Mouse (Mus musculus) erythroblast, embryonic 14.5 days (primary cell): ENCODE measurements around the gene Bche. TPM values are rescaled to one million over a fixed set of nuclear protein-coding genes. Genes with fewer than 3 reads are reported as not detected.
A peak's percentile ranks its signal among the peaks of the same experiment; 100 is the strongest.

Experiments used
- H3K27me3 ChIP-seq: 2 replicates; pipeline ENCODE4 v1.6.1; 2012; ENCODE audit warnings: inconsistent platforms; ENCODE audit not compliant: control insufficient read depth
- H3K36me3 ChIP-seq: 2 replicates; pipeline ENCODE4 v1.6.1; 2012; ENCODE audit warnings: mild to moderate bottlenecking, inconsistent platforms; ENCODE audit not compliant: control insufficient read depth
- H3K4me1 ChIP-seq: 2 replicates; pipeline ENCODE4 v1.6.1; 2012; ENCODE audit warnings: inconsistent platforms; ENCODE audit not compliant: control insufficient read depth
- H3K4me3 ChIP-seq: replicated peaks from 2 replicates; pipeline ENCODE3; 2012; ENCODE audit warnings: moderate library complexity, mild to moderate bottlenecking, inconsistent platforms
- H3K9me3 ChIP-seq: 2 replicates; pipeline ENCODE4 v1.6.1; 2012; ENCODE audit warnings: low read length, inconsistent platforms, mixed read lengths; ENCODE audit not compliant: control insufficient read depth
- GATA1 ChIP-seq: IDR thresholded peaks from 2 replicates; pipeline ENCODE4 v1.6.1; 2012; ENCODE audit warnings: low read length, inconsistent platforms, mixed read lengths
- TAL1 ChIP-seq: IDR thresholded peaks from 3 replicates; pipeline ENCODE4 v1.6.1; 2012; ENCODE audit warnings: low read length, inconsistent platforms, mixed read lengths
- polyA plus RNA-seq: library from polyadenylated mRNA; stranded (reverse); fragments of >175 nt; gene quantifications from 2 replicates; pipeline ENCODE4 v1.2.3, GENCODE M21; 2012

Gene Bche
- not detected in 2 replicates for polyA plus RNA-seq

DNA sequence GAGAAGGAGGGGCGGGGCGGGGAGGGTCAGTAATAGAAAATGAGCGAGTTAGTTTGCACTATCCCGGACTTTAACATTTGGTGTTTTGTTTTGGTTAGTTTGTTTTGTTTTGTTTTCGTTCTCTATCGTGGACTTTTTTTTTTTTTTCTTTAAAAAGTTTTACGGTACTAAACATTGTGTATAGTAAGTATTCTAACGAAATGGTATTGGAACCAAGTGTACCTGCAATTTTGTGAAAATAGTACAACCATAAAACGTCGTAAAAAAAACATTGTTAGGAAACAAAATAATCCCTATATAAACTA lies at the start of gene Bche:
Gene Bche, minus strand, starts transcription at position 6 of the 305 bp plus-strand sequence.
- Histone ChIP-seq H3K4me1 (no peaks in the 10 kb centered on the region), H3K4me3 (peak within 1 kb of the TSS; percentile 49), H3K36me3 (no peaks in the 10 kb centered on the region), H3K27me3 (no peaks in the 10 kb centered on the region), H3K9me3 (no peaks in the 10 kb centered on the region)
- TF ChIP-seq GATA1: no peak
- no peak for TF ChIP-seq TAL1

DNA sequence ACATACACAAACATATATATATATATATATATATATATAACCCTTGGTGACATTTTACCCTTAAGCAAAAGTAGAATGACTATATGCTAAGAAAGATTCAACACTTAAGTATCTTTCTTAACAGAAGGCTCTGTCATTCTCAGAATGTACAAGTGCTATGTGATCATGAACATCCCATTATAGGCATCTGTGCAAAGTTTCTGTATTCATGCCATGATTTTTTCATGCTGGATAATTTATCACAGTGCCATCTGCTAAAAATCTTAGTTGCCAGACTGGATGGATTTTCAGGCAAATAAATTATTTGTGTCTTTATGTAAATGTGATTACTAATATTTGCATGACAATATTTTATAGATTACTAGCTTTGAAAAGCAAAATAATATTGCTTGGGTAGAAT lies 33.8 kb upstream of the Bche start:
- Histone ChIP-seq H3K27me3 (no peaks in the 10 kb centered on the region), H3K4me1 (no peaks in the 10 kb centered on the region), H3K4me3 (no peak overlapping the region), H3K36me3 (no peaks in the 10 kb centered on the region), H3K9me3 (no peaks in the 10 kb centered on the region)
- TF ChIP-seq GATA1: no peak
- TF ChIP-seq TAL1: no peak

GRCm38 (mm10) chr3:73731677-73732076 lies 23.5 kb upstream of the Bche start:
- Histone ChIP-seq H3K27me3 (no peaks in the 10 kb centered on the region), H3K4me3 (no peak overlapping the region), H3K36me3 (no peaks in the 10 kb centered on the region), H3K4me1 (no peaks in the 10 kb centered on the region), H3K9me3 (no peaks in the 10 kb centered on the region)
- TF ChIP-seq GATA1 (no peak), TAL1 (no peak)

GRCm38 (mm10) chr3:73729511-73729910 lies 21.3 kb upstream of the Bche start:
- no peaks in the 10 kb centered on the region for H3K4me1 ChIP-seq
- TF ChIP-seq GATA1: no peak
- TF ChIP-seq TAL1: no peak
- no peaks in the 10 kb centered on the region for H3K36me3 ChIP-seq
- H3K9me3 ChIP-seq: no peaks in the 10 kb centered on the region
- H3K4me3 ChIP-seq: no peak overlapping the region
- no peaks in the 10 kb centered on the region for H3K27me3 ChIP-seq

DNA sequence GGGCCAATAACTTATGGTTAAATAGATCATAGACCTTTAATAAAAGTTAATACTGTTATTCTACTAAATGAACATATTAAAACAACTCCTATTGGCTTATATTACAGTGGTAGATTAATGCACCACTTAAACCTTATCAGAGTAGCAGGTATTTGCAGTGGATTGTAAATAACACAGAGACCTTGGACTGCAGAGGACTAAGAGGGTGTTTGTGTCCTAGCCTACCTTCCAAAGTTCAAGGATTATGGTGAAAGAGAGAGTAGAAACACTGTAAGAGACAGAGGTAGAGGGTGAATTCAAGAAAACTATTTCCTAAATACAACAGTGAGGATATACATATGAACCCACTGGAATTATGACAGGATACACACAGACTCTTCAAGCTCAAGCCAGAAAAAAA lies 17.5 kb upstream of the Bche start:
- Histone ChIP-seq H3K4me3 (no peak overlapping the region), H3K4me1 (no peaks in the 10 kb centered on the region), H3K9me3 (no peaks in the 10 kb centered on the region; the same call in 1 of the 2 replicates), H3K27me3 (no peaks in the 10 kb centered on the region), H3K36me3 (no peaks in the 10 kb centered on the region)
- no peak for TF ChIP-seq TAL1
- no peak for TF ChIP-seq GATA1

GRCm38 (mm10) chr3:73724869-73725268 lies 16.7 kb upstream of the Bche start:
- no peak for TF ChIP-seq GATA1
- no peak for TF ChIP-seq TAL1
- Histone ChIP-seq H3K4me3 (no peak overlapping the region), H3K9me3 (no peaks in the 10 kb centered on the region; the same call in 1 of the 2 replicates), H3K36me3 (no peaks in the 10 kb centered on the region), H3K4me1 (no peaks in the 10 kb centered on the region), H3K27me3 (no peaks in the 10 kb centered on the region)

GRCm38 (mm10) chr3:73717610-73718284 lies 9.5 kb upstream of the Bche start:
- no peaks in the 10 kb centered on the region for H3K4me1 ChIP-seq
- H3K36me3 ChIP-seq: no peaks in the 10 kb centered on the region
- H3K9me3 ChIP-seq: no peaks in the 10 kb centered on the region
- no peak overlapping the region for H3K4me3 ChIP-seq
- no peaks in the 10 kb centered on the region for H3K27me3 ChIP-seq
- TF ChIP-seq TAL1 (no peak), GATA1 (no peak)

GRCm38 (mm10) chr3:73709871-73710270 lies 1.7 kb upstream of the Bche start:
- H3K36me3 ChIP-seq: no peaks in the 10 kb centered on the region
- H3K4me1 ChIP-seq: no peaks in the 10 kb centered on the region
- TF ChIP-seq GATA1: no peak
- no peak for TF ChIP-seq TAL1
- H3K9me3 ChIP-seq: no peaks in the 10 kb centered on the region
- no peaks in the 10 kb centered on the region for H3K27me3 ChIP-seq
- no peak overlapping the region for H3K4me3 ChIP-seq

DNA sequence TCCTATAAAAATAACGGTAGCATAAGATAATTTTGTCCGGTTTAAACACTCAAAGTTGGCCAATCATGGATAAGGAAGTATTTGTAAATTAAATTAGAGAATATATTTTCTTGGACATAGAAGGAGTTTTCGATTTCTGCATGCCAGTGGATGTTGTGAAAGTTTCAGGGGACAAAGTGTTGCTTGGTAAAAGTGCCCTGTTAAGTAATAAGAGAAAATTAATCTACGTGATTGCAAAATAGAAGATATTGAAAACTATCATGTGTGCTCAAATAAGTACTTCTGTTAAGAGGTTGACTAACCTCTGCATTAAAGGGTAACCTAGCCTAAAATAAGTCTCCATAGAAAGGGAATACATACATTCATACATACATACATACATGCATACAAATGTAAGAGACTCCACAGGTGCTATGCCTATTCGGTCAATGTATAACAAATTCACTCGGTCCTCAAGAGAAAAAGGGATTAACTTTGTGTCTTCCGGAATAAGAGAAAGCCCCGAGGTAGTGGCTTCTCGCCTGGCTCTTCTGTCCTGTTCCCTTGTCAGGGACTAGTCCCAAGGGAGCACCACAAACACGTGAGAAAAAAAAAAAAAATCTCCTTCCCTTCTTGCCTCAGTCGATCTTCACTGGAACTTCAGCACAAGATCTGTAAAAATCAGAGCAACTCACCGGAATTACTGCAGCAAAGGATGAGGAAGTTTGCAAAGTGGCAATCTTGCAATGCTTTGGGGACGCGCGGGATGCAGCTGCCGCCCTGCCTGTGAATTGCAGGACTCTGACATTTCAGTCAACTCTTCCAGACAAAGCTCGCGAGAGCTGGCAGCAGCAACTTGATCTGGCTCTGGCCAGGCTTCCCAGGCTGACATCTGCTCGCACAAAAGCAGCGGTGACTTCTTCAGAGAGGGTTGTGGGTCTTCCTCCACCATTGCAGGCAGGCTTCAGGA lies 480 bp downstream of the Bche start:
- Histone ChIP-seq H3K9me3 (no peaks in the 10 kb centered on the region), H3K27me3 (no peaks in the 10 kb centered on the region), H3K36me3 (no peaks in the 10 kb centered on the region), H3K4me3 (peak overlapping the region; percentile 49), H3K4me1 (no peaks in the 10 kb centered on the region)
- TF ChIP-seq GATA1 (no peak), TAL1 (no peak)
